Mouse (Mus musculus) MEL (cell line): ENCODE measurements around the gene Adcy3. TPM values are rescaled to one million over a fixed set of nuclear protein-coding genes. Genes with fewer than 3 reads are reported as not detected.

Experiments
- DNase-seq: peaks from one replicate; pipeline ENCODE4 v3.0.0; 2011; ENCODE audit warnings: low read depth, low spot score
- H3K27ac ChIP-seq: 2 replicates; pipeline ENCODE4 v1.5.1; 2012; ENCODE audit warnings: low read depth, mild to moderate bottlenecking, control low read depth, low read length, moderate library complexity; ENCODE audit not compliant: control insufficient read depth
- H3K27me3 ChIP-seq, 2 experiments: fragments of 150-350 bp in 1 of 2; sonication (generic) in 1 of 2; 2 replicates each; pipeline ENCODE4 v1.6.1; 2012; ENCODE audit warnings: low read length in 2 of 2, mild to moderate bottlenecking in 2 of 2, improper control_type of control experiment in 1 of 2, moderate library complexity in 1 of 2; ENCODE audit not compliant: insufficient read depth in 2 of 2, control insufficient read depth in 1 of 2
- H3K36me3 ChIP-seq, 2 experiments: 2 replicates each; pipeline ENCODE4 v1.6.1; 2012 to 2014; ENCODE audit warnings: low read length in 2 of 2, improper control_type of control experiment in 1 of 2, inconsistent platforms in 1 of 2, mild to moderate bottlenecking in 1 of 2; ENCODE audit not compliant: insufficient read depth in 2 of 2, control insufficient read depth in 1 of 2
- H3K4me1 ChIP-seq, 2 experiments: fragments of 150-350 bp in 1 of 2; sonication (generic) in 1 of 2; 2 replicates each; pipeline ENCODE4 v1.6.1; 2012; ENCODE audit warnings: low read length in 2 of 2, improper control_type of control experiment in 1 of 2, mild to moderate bottlenecking in 1 of 2; ENCODE audit not compliant: insufficient read depth in 2 of 2, control insufficient read depth in 1 of 2
- H3K4me3 ChIP-seq, 2 experiments: fragments of 150-350 bp in 1 of 2; sonication (generic) in 1 of 2; 2 replicates each; pipeline ENCODE4 v1.5.1; 2012; ENCODE audit warnings: low read depth in 2 of 2, low read length in 2 of 2, mild to moderate bottlenecking in 2 of 2, moderate library complexity in 2 of 2, control low read depth in 1 of 2, improper control_type of control experiment in 1 of 2; ENCODE audit not compliant: control insufficient read depth in 1 of 2, insufficient read depth in 1 of 2
- H3K79me2 ChIP-seq: 2 replicates; pipeline ENCODE4 v1.6.1; 2012; ENCODE audit warnings: mild to moderate bottlenecking, low read length, moderate library complexity; ENCODE audit not compliant: control insufficient read depth, poor library complexity, insufficient read depth
- H3K9ac ChIP-seq: 2 replicates; pipeline ENCODE4 v1.6.1; 2012; ENCODE audit warnings: low read depth, mild to moderate bottlenecking, control low read depth, low read length, moderate library complexity; ENCODE audit not compliant: control insufficient read depth, poor library complexity, severe bottlenecking
- H3K9me3 ChIP-seq: fragments of 150-350 bp; sonication (generic); replicated peaks from 2 replicates; pipeline ENCODE4 v1.6.1; 2012; ENCODE audit warnings: mild to moderate bottlenecking, low read length, improper control_type of control experiment, moderate library complexity; ENCODE audit not compliant: insufficient read depth
- E2F4 ChIP-seq: IDR thresholded peaks from 2 replicates; pipeline ENCODE4 v1.6.1; 2011; ENCODE audit warnings: low read depth, low read length, improper control_type of control experiment, borderline replicate concordance
- ELF1 ChIP-seq: IDR thresholded peaks from 2 replicates; pipeline ENCODE4 v1.6.1; 2014; ENCODE audit warnings: low read depth, mild to moderate bottlenecking, inconsistent platforms, low read length, improper control_type of control experiment, moderate library complexity
- EP300 ChIP-seq, 2 experiments: IDR thresholded peaks; 2 replicates each; pipeline ENCODE4 v1.6.1; 2011; ENCODE audit warnings: improper control_type of control experiment in 2 of 2, low read length in 2 of 2, low read depth in 1 of 2, mild to moderate bottlenecking in 1 of 2
- GATA1 ChIP-seq: IDR thresholded peaks from 2 replicates; pipeline ENCODE4 v1.6.1; 2011; ENCODE audit warnings: low read depth, low read length, improper control_type of control experiment
- MYB ChIP-seq: IDR thresholded peaks from 2 replicates; pipeline ENCODE4 v1.6.1; 2011; ENCODE audit warnings: mild to moderate bottlenecking, low read depth, low read length, improper control_type of control experiment
- NELFE ChIP-seq: IDR thresholded peaks from 2 replicates; pipeline ENCODE4 v1.6.1; 2011; ENCODE audit warnings: low read depth, low read length, improper control_type of control experiment
- NRF1 ChIP-seq: IDR thresholded peaks from 2 replicates; pipeline ENCODE4 v1.6.1; 2014; ENCODE audit warnings: low read depth, mild to moderate bottlenecking, inconsistent platforms, low read length, improper control_type of control experiment, moderate library complexity; ENCODE audit not compliant: poor library complexity, insufficient read depth, severe bottlenecking
- RAD21 ChIP-seq: IDR thresholded peaks from 2 replicates; pipeline ENCODE4 v1.6.1; 2011; ENCODE audit warnings: mild to moderate bottlenecking, low read depth, low read length, improper control_type of control experiment
- RCOR1 ChIP-seq: IDR thresholded peaks from 2 replicates; pipeline ENCODE4 v1.6.1; 2012; ENCODE audit warnings: low read depth, mild to moderate bottlenecking, inconsistent platforms, low read length, improper control_type of control experiment
- TCF12 ChIP-seq: IDR thresholded peaks from 2 replicates; pipeline ENCODE4 v1.6.1; 2014; ENCODE audit warnings: low read depth, mild to moderate bottlenecking, inconsistent platforms, low read length, improper control_type of control experiment, moderate library complexity
- UBTF ChIP-seq: IDR thresholded peaks from 2 replicates; pipeline ENCODE4 v1.6.1; 2012; ENCODE audit warnings: low read depth, mild to moderate bottlenecking, inconsistent platforms, low read length, improper control_type of control experiment, moderate library complexity, borderline replicate concordance; ENCODE audit not compliant: insufficient read depth
- USF1 ChIP-seq: IDR thresholded peaks from 2 replicates; pipeline ENCODE4 v1.6.1; 2014; ENCODE audit warnings: low read depth, mild to moderate bottlenecking, inconsistent platforms, low read length, improper control_type of control experiment, moderate library complexity
- ZKSCAN1 ChIP-seq: IDR thresholded peaks from 2 replicates; pipeline ENCODE4 v1.6.1; 2012; ENCODE audit warnings: low read depth, mild to moderate bottlenecking, inconsistent platforms, low read length, improper control_type of control experiment, moderate library complexity
- ZMIZ1 ChIP-seq: IDR thresholded peaks from 2 replicates; pipeline ENCODE4 v1.6.1; 2012; ENCODE audit warnings: low read depth, mild to moderate bottlenecking, inconsistent platforms, low read length, improper control_type of control experiment, moderate library complexity
- ZNF384 ChIP-seq: IDR thresholded peaks from 2 replicates; pipeline ENCODE4 v1.6.1; 2012; ENCODE audit warnings: low read depth, mild to moderate bottlenecking, inconsistent platforms, low read length, improper control_type of control experiment
- polyA plus RNA-seq, 2 experiments: library from polyadenylated mRNA; stranded (reverse) in 1 of 2; unstranded in 1 of 2; fragments of >175 nt in 1 of 2; fragments of >200 nt in 1 of 2; gene quantifications; 2 replicates each; pipeline versions ENCODE4 v1.2.1 to v1.2.4; 2012; ENCODE audit warnings: low replicate concordance in 2 of 2, low read depth in 1 of 2; ENCODE audit not compliant: insufficient read length in 2 of 2, insufficient read depth in 1 of 2, missing spikeins in 1 of 2
- total RNA-seq: library from RNA; depleted of rRNA; stranded (reverse); fragments of 300-350 nt; gene quantifications from 2 replicates; pipeline ENCODE4 v1.2.3, GENCODE M21; 2012

The Adcy3 gene
- total and polyA plus RNA-seq, 3 experiments: 0.19 to 3.0 TPM; not detected in 1

DNA sequence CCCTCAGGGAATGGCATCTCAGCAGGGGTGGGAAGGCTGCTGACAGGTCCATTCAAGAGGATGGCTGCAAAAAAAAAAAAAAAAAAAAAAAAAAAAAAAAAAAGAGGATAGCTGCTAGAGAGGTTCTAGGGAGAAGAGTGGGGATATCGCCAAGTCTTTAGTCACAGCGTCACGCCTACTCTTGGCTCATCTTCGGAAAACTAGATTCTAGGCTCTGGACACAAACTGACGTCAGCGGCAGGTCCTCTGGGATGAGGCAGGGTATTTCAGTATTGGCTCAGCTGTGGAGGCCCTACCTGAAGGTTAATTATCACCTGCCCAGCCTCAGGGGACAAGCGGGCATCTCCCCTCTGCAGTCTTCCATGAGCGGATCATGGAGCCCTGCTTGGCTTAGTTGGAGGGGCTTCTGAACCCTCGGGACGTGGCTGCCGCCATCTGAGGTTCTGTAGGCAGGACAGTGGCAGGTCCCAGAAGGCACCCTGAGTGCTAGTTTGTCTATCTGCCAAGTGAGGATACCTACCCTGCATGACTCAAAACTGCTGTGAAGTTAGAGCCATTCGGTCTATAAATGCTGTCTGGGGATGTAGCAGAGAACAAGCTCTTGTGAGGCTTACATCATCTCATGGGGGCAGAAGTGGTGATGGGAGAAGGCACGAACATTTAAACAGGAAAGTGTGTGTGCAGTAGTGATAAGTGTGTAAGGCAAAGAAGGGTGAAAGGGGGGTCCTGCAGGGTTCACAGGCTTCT is 68.7 kb downstream of the Adcy3 start:
- Histone ChIP-seq H3K27me3 (no peaks in the 10 kb centered on the region), H3K36me3 (no peaks in the 10 kb centered on the region), H3K9ac (no peak overlapping the region), H3K27ac (no peak overlapping the region), H3K9me3 (no peaks in the 10 kb centered on the region), H3K4me3 (no peak overlapping the region), H3K79me2 (no peaks in the 10 kb centered on the region), H3K4me1 (no peaks in the 10 kb centered on the region)
- no peak for DNase-seq
- peak; percentile 49; the same call in 1 of the 2 replicates for TF ChIP-seq ZNF384
- no peak for TF ChIP-seq GATA1

DNA sequence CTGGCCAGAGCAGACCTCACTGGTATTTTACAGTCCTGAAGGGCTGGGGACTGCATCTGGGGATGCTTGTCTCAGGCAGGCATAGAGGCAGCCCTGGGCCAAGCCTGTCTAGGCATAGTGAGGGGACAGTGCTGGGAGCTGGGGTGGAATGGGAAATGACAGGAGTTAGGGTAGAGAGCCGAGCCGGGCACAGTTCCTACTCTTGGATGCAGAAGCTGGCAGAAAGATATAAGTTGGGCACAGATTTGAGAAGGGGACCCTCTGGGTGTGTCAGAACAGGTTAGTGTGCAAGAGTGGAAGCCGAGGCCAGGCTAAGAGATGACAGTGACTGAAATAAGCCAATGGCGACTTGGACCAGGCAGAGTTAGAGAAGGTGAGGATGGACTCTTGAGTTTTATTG is 69.3 kb downstream of the Adcy3 start:
- no peaks in the 10 kb centered on the region for H3K79me2 ChIP-seq
- TF ChIP-seq NRF1 (no peak), TCF12 (no peak), E2F4 (no peak), USF1 (no peak), RCOR1 (no peak), NELFE (no peak), UBTF (no peak), ELF1 (no peak)
- no peak overlapping the region for H3K4me3 ChIP-seq
- no peak overlapping the region for H3K27ac ChIP-seq
- H3K9ac ChIP-seq: no peak overlapping the region
- no peaks in the 10 kb centered on the region for H3K36me3 ChIP-seq
- H3K4me1 ChIP-seq: no peaks in the 10 kb centered on the region
- no peak for DNase-seq
- no peaks in the 10 kb centered on the region for H3K27me3 ChIP-seq
- no peaks in the 10 kb centered on the region for H3K9me3 ChIP-seq

DNA sequence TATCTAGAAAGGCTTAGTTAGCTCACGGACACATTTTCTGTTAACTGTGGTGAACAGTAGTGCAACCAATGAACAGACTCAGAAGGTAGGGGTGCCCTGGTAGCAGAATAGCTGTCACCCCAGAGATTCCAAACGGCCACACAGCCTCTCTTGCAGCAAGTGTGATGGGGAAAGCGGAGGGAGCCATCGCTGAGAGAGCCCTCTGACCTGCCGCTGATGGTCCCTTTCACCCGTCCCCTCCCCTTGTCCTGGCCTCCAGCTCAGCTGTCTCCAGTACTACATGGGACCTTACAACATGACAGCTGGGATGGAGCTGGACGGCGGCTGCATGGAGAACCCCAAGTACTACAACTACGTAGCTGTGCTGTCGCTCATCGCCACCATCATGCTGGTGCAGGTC is 73.2 kb downstream of the Adcy3 start:
- Histone ChIP-seq H3K9ac (no peak overlapping the region), H3K9me3 (no peaks in the 10 kb centered on the region), H3K36me3 (peaks cover 2% of the 10 kb centered on the region in 2 experiments; a peak in 2 of 4 replicates), H3K4me3 (no peak overlapping the region), H3K79me2 (no peaks in the 10 kb centered on the region), H3K27ac (no peak overlapping the region), H3K27me3 (no peaks in the 10 kb centered on the region), H3K4me1 (peaks cover 0 to 2% of the 10 kb centered on the region in 2 experiments; a peak in 1 of 4 replicates)
- TF ChIP-seq EP300 (IDR thresholded peaks at IDR 0.05; ENCODE audit: low read depth in 1 of 2, low read length in 2 of 2) (no peak), ELF1 (no peak), MYB (no peak), TCF12 (no peak), RAD21 (no peak), ZMIZ1 (no peak), USF1 (no peak), ZKSCAN1 (no peak), UBTF (no peak)
- no peak for DNase-seq
